Mouse (Mus musculus) neural tube, embryonic 14.5 days (tissue): ENCODE measurements around the gene Pik3r3. TPM values are rescaled to one million over a fixed set of nuclear protein-coding genes. Genes with fewer than 3 reads are reported as not detected.
A peak's percentile ranks its signal among the peaks of the same experiment; 100 is the strongest.
"Not testable (repeated sequence)": the region's sequence is repeated elsewhere in the genome, so short reads cannot be mapped to it uniquely, and the experiment has no call there.

ENCODE experiments used
- ATAC-seq: fragments of 200-750 bp; cut with Nextera tagmentation; 2 replicates; pipeline ENCODE4 v1.8.0; 2017; ENCODE audit warnings: low read depth, mild to moderate bottlenecking, moderate TSS enrichment, moderate library complexity
- H3K27ac ChIP-seq: fragments of 300-500 bp; sonication (generic); 2 replicates; pipeline ENCODE4 v1.5.1; 2014; ENCODE audit warnings: low read depth, mild to moderate bottlenecking, control low read depth, low read length, moderate library complexity, mixed read lengths
- H3K27me3 ChIP-seq: fragments of 300-500 bp; sonication (generic); 2 replicates; pipeline ENCODE4 v1.6.1; 2014; ENCODE audit warnings: low read length; ENCODE audit not compliant: control insufficient read depth, insufficient read depth
- H3K36me3 ChIP-seq: fragments of 300-500 bp; sonication (generic); 2 replicates; pipeline ENCODE4 v1.6.1; 2014; ENCODE audit warnings: low read length, mixed read lengths; ENCODE audit not compliant: control insufficient read depth, insufficient read depth
- H3K4me1 ChIP-seq: fragments of 300-500 bp; sonication (generic); 2 replicates; pipeline ENCODE4 v1.6.1; 2014; ENCODE audit warnings: low read length; ENCODE audit not compliant: control insufficient read depth, insufficient read depth
- H3K4me2 ChIP-seq: fragments of 300-500 bp; sonication (generic); 2 replicates; pipeline ENCODE4 v1.6.1; 2014; ENCODE audit warnings: mild to moderate bottlenecking, low read depth, low read length, control low read depth
- H3K4me3 ChIP-seq: fragments of 300-500 bp; sonication (generic); 2 replicates; pipeline ENCODE4 v1.5.1; 2014; ENCODE audit warnings: low read depth, low read length, control low read depth, mixed read lengths
- H3K9ac ChIP-seq: fragments of 300-500 bp; sonication (generic); replicated peaks from 2 replicates; pipeline ENCODE4 v1.6.1; 2014; ENCODE audit warnings: low read depth, mild to moderate bottlenecking, control low read depth, low read length, mixed read lengths
- H3K9me3 ChIP-seq: fragments of 300-500 bp; sonication (generic); 2 replicates; pipeline ENCODE4 v1.6.1; 2016; ENCODE audit warnings: low read length; ENCODE audit not compliant: control insufficient read depth
- WGBS: fragments of 180-500 bp; shearing (Covaris S2); extraction: QIAGEN DNeasy Blood & Tissue Kit; methylation state at CpG from one replicate; pipeline ENCODE4 v1.1.7; 2014; 5-methylcytosine and 5-hydroxymethylcytosine counted together
- polyA plus RNA-seq: library from polyadenylated mRNA; unstranded; fragments of >200 nt; fragmentation: Nextera tagmentation; extraction: Ambion mirVana; gene quantifications from 2 replicates; pipeline ENCODE4 v1.2.1, GENCODE M21; 2014

The Pik3r3 gene
- polyA plus RNA-seq, 1 experiment from 2014 or later: 80.3 TPM

DNA sequence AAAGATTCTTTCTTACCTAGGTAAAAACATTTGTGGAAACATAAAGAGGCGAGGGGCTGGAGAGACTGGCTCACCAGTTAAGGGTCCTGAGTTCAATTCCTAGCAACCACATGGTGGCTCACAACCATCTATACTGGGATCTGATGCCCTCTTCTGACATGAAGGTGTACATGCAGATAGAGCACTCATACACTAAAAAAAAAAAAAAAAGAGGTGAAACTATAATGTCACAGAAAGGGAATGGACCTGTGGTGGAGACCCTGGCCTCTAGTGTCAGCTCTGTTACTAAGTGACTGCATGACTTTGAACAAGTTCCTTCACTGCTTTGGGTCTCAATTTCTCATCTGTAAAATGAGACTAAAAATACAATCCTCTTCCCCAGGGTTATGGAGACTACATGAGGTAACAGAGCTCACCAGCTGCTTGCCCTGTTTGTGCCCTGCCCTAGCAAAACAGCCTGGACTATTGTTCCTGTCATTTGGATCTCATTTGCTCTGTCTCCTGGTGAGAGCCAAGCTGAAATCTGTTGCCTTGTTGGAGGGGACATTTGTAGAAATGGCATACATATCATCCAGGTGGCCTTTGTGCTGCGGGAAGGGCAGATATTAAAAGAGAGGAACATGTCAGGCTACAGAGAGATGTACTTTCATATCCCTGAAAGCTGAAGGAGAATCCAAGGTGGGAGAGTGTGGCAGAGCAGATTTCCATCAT lies 5.4 kb upstream of the Pik3r3 start:
- H3K9ac ChIP-seq: no peak overlapping the region
- no peak overlapping the region for H3K4me3 ChIP-seq
- ATAC-seq: no peak
- no peaks in the 10 kb centered on the region for H3K36me3 ChIP-seq
- WGBS: 92% methylated on average over 2 of the region's 2 CpGs
- no peak overlapping the region for H3K27ac ChIP-seq
- no peak overlapping the region for H3K4me2 ChIP-seq
- H3K9me3 ChIP-seq: no peaks in the 10 kb centered on the region
- H3K4me1 ChIP-seq: no peaks in the 10 kb centered on the region
- H3K27me3 ChIP-seq: no peaks in the 10 kb centered on the region

DNA sequence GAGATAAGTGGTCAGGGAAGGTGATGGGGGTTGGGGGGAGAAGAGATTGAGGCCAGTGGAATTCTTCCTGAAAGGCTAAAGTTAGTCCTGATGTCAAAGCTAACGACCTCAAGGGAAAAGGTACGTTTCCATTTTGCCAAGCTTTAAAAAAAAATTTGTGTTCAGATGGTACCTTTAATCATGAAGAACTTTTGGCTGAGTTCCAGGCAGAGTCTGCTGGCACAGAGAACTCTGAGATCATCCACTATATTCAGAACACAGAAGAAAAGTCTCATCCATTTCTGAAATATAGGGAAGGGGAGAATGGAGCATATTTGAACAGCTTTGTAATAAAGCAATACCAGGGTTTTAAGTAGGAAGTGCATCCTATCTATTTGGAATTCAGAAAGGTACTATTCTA lies 4.4 kb upstream of the Pik3r3 start:
- WGBS: 60% methylated on average over 2 of the region's 2 CpGs
- Histone ChIP-seq H3K4me1 (no peaks in the 10 kb centered on the region), H3K9ac (no peak overlapping the region), H3K27me3 (no peaks in the 10 kb centered on the region), H3K9me3 (no peaks in the 10 kb centered on the region), H3K36me3 (no peaks in the 10 kb centered on the region), H3K4me2 (no peak overlapping the region), H3K27ac (no peak overlapping the region), H3K4me3 (no peak overlapping the region)
- no peak for ATAC-seq

DNA sequence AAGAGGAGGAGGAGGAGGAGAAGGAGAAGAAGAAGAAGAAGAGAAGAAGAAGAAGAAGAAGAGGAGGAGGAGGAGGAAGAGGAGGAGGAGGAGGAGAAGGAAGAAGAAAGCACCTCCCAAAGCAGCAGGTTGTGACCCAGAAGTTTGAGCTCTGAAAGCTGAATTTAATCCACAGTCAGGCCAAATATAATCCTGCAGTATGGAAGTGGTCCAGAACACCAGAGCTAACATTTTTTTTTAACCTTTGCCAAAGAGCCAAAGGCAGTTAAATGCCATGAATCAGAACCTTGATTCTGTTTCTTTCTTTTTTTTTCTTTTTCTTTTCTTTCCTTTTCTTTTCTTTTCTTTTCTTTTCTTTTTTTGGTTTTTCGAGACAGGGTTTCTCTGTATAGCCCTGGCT lies 3.8 kb upstream of the Pik3r3 start:
- not testable (repeated sequence) for H3K4me2 ChIP-seq, H3K27me3 ChIP-seq, H3K27ac ChIP-seq, H3K9me3 ChIP-seq, ATAC-seq, H3K9ac ChIP-seq, H3K4me1 ChIP-seq, H3K4me3 ChIP-seq, H3K36me3 ChIP-seq
- WGBS: 93% methylated on average over 1 of the region's 1 CpGs

DNA sequence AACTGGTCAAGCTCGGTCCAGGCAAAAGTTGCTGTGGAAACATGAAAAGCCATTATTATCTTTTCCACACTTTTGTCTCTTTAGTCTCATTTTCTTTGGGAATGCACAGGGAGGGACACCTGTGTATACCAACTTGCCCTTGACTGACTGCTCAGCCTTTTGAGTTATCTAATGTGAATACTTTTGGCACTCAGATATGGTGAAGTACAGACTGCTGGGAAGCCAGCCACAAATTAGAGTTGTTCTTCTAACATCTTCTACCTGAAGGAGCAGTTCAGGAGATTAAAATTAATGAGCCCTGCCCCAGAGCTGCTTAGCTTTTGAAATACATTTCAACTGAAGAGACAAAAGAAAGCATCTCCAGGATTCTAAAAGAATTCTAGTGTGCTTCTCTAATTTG lies 2.4 kb upstream of the Pik3r3 start:
- Histone ChIP-seq H3K36me3 (no peaks in the 10 kb centered on the region), H3K4me2 (no peak overlapping the region), H3K9ac (no peak overlapping the region), H3K27ac (no peak overlapping the region), H3K4me3 (no peak overlapping the region), H3K27me3 (no peaks in the 10 kb centered on the region), H3K9me3 (no peaks in the 10 kb centered on the region), H3K4me1 (no peaks in the 10 kb centered on the region)
- WGBS: 86% methylated on average over 1 of the region's 1 CpGs
- ATAC-seq: no peak

DNA sequence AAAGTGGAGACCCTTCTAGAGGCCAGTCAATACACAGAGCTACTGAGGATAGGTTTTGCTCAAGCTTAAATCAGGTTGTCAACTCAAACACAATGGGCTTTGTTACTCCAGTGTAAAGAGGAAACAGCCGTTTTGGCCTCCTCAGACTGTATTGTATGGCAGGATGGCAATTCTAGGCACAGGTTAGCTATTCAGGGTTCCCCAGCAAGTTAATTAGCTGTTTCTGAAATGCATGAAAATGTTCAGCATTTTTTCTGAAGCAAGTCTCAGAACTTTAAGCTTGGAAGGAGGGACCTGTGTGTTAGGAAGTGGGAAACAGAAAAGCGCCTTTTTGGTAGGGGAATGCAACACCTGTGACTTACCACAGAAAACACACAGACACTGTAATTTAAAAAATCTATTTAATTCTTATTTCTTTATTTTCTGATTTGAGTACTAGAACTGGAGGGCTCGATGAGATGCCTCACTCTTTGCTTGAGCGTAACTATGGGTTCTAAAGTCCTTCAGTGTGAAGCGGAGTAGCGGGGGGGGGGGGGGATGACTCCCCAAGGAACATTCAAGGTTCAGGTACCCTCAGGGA lies 1.3 kb upstream of the Pik3r3 start:
- Histone ChIP-seq H3K9ac (peak overlapping the region; percentile 81), H3K27ac (peak overlapping the region; percentile 98), H3K4me1 (peaks cover under 1% of the 10 kb centered on the region; the same call in 1 of the 2 replicates), H3K4me2 (peak overlapping the region; percentile 49), H3K4me3 (peak overlapping the region; percentile 75), H3K27me3 (no peaks in the 10 kb centered on the region), H3K36me3 (no peaks in the 10 kb centered on the region), H3K9me3 (no peaks in the 10 kb centered on the region)
- 3% methylated on average over 6 of the region's 6 CpGs for WGBS
- ATAC-seq: no peak

DNA sequence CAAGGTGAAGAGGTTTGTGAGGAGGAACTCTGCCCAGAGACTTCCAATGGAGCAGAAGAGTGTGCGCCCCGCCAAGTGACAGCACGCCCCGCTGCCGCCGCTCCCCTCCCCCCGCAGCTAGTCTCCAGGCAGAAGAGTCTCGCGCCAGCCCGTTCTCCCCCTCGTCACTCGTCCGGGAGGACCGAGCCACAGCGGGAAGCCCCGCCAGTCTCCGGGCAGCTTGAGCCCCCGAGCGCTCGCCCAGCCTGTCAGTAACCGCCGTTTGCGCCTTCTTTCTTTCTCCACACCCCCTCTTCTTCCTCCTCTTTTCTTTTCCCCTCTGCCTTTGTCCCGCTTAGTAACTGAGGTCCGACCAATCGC lies 658 bp upstream of the Pik3r3 start:
- Histone ChIP-seq H3K27me3 (no peaks in the 10 kb centered on the region), H3K4me3 (peak overlapping the region; percentile 75), H3K27ac (peak overlapping the region; percentile 98), H3K9ac (peak overlapping the region; percentile 81), H3K4me2 (peak overlapping the region; percentile 49), H3K36me3 (no peaks in the 10 kb centered on the region), H3K9me3 (no peaks in the 10 kb centered on the region), H3K4me1 (peaks cover 3% of the 10 kb centered on the region; the same call in 1 of the 2 replicates)
- 0% methylated on average over 21 of the region's 26 CpGs for WGBS
- no peak for ATAC-seq

DNA sequence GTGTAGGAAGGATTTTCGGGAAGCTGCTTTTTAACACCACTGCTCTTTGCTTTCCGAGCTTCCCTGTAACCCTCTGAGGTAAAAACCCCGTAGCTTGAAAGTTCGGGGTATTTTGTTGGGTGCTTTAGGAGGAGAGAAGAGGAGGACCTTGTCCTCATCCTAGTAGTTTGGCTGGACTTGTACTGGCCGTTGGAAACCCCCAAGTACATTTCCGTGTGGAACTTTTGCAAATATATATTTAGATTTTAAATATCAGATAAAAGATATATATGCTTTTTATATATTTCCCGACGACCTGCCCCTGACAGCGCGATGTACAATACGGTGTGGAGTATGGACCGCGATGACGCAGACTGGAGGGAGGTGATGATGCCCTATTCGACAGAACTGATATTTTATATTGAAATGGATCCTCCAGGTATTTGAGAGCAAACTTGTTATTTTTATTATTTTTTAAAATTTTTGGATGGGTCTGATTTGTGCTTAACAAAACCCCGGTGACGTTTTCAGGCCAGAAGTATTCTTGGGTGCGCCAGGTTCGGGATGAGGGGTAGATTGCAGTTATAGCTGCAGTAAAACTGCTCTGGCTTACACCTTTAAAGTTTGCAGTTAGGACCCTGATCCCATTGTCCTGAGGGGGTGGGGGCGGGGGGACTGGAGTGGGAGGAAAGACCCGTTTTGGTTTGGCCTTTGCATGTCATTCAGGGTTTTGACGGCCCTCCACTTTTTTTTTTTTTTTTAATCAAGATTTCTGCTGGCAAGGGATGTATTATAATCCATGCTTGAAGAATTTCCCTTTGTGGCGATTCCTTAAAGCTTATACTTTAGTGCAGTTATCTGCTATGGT lies 801 bp downstream of the Pik3r3 start:
- no peak for ATAC-seq
- Histone ChIP-seq H3K4me3 (peak overlapping the region; percentile 75), H3K9me3 (no peaks in the 10 kb centered on the region), H3K36me3 (no peaks in the 10 kb centered on the region), H3K27me3 (no peaks in the 10 kb centered on the region), H3K4me1 (peaks cover 3% of the 10 kb centered on the region; the same call in 1 of the 2 replicates), H3K9ac (peak overlapping the region; percentile 94), H3K4me2 (peak overlapping the region; percentile 54), H3K27ac (peak overlapping the region; percentile 98)
- under 1% methylated on average over 23 of the region's 23 CpGs for WGBS

DNA sequence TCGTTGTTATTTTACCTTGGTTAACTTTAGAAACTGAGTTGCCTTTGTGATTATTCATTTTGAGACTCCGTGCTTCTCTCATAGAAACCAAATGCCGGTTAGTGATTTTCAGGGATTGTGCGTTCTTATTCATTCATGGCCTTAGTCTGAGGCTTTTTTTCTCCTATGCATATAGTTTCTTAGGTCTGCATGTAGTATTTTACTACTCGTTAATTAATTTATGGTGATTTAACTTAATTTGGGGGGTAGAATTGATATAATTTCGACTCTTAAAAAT lies 1.4 kb downstream of the Pik3r3 start:
- peaks cover 3% of the 10 kb centered on the region; the same call in 1 of the 2 replicates for H3K4me1 ChIP-seq
- no peaks in the 10 kb centered on the region for H3K36me3 ChIP-seq
- WGBS: 2% methylated on average over 6 of the region's 6 CpGs
- no peak for ATAC-seq
- peak overlapping the region; percentile 98; the same call in 1 of the 2 replicates for H3K27ac ChIP-seq
- peak overlapping the region; percentile 94 for H3K9ac ChIP-seq
- H3K27me3 ChIP-seq: no peaks in the 10 kb centered on the region
- no peaks in the 10 kb centered on the region for H3K9me3 ChIP-seq
- H3K4me3 ChIP-seq: peak overlapping the region; percentile 75
- peak overlapping the region; percentile 54 for H3K4me2 ChIP-seq

DNA sequence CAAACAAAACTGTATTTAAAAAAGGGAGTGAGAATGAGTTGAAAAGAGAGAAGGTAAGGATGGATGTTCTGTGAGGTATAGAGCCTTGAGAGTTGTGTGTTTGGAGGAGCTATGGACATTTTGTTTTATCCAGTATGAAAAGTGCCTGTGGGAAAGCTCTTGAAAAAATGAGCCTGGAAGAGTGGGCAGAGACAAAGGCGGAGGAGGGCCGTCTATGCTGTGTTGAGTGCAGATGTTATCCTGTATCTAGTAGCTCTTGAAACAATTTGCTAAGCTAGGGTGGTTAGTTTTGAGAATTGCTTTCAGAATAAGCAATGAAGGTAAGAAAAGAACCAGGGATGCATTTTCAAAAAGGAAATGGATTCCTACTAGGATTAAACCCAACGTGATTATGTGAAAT lies 22.0 kb downstream of the Pik3r3 start:
- ATAC-seq: no peak
- H3K4me2 ChIP-seq: no peak overlapping the region
- H3K4me3 ChIP-seq: no peak overlapping the region
- no peak overlapping the region for H3K27ac ChIP-seq
- H3K9ac ChIP-seq: no peak overlapping the region
- H3K27me3 ChIP-seq: no peaks in the 10 kb centered on the region
- H3K9me3 ChIP-seq: no peaks in the 10 kb centered on the region
- 85% methylated on average over 3 of the region's 3 CpGs for WGBS
- no peaks in the 10 kb centered on the region for H3K4me1 ChIP-seq
- no peaks in the 10 kb centered on the region for H3K36me3 ChIP-seq
